Mouse (Mus musculus) olfactory bulb, adult 2 months (tissue): ENCODE measurements around the gene Gria2.

Experiments
- CTCF ChIP-seq: fragments of 200-500 bp; IDR thresholded peaks from 2 replicates; pipeline ENCODE4 v1.5.1; 2012; ENCODE audit warnings: low read depth, mild to moderate bottlenecking, low read length, moderate library complexity; ENCODE audit not compliant: insufficient read depth
- POLR2A ChIP-seq: fragments of 200-500 bp; IDR thresholded peaks from 2 replicates; pipeline ENCODE4 v1.6.1; 2012; ENCODE audit warnings: mild to moderate bottlenecking, low read depth, low read length, moderate library complexity; ENCODE audit not compliant: insufficient read depth

DNA sequence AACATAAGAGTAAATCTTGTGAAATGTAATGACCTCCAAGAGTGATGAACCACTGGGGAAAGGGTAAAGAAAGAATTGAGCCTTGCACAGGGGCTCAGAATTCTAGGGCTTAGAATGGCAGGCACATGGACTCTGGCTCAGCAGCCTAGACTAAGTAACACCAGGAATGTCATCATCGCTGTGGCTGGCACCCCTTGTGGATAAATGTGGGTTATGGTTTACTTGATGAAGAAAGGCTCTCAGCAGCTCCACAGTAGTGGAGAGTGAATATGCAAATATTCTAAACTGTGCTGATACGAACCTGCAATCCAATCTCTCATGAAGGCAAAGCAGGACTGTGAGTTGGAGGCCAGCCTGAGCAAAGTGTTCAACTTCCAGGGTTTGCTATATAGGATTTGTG, 26.0 kb downstream of the Gria2 start:
- TF ChIP-seq POLR2A: no peak
- TF ChIP-seq CTCF: no peak
